Mouse (Mus musculus): Measurements from ENCODE around the gene Cpt1a.
A peak's percentile ranks its signal among the peaks of the same experiment; 100 is the strongest.

Cpt1a gene

DNA sequence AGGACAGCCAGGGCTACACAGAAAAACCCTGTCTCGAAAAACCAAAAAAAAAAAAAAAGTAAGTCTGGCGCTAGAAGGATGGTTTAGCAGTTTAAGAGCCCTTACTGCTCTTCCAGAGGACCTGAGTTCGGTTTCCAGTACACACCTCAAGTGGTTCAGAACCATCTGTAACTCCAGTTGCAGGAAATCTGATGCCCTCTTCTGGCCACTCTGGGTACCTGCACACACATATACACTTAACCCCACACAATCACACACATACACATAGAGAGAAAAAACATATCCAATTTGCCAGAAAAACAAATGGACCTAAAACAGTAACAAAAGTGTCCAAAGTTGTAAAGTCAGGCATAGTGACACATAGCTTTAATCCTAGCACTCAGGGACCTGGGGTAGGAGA lies 43.0 kb downstream of the Cpt1a start:
- no peak for DNase-seq (ENCODE audit: low spot score in 2 of 2)

DNA sequence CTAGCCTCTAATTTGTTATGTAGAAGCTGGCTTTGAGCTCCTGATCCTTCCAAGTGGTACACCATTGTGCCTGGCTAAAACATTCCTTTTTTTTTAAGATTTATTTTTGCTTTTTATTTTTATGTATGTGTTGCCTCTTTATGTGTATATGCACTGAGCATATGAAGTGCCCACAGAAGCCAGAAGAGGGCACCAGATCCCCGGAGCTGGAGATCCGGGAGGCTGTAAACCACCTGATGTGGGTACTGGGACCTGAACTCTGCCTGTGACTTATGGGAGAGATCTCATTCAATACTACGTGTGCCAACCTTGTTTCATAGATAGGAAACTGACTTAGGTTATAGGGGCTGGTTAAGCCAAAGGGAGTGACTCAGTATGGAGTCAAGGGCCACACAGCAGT lies 46.1 kb downstream of the Cpt1a start:
- no peak for DNase-seq (ENCODE audit: low spot score in 2 of 2)

DNA sequence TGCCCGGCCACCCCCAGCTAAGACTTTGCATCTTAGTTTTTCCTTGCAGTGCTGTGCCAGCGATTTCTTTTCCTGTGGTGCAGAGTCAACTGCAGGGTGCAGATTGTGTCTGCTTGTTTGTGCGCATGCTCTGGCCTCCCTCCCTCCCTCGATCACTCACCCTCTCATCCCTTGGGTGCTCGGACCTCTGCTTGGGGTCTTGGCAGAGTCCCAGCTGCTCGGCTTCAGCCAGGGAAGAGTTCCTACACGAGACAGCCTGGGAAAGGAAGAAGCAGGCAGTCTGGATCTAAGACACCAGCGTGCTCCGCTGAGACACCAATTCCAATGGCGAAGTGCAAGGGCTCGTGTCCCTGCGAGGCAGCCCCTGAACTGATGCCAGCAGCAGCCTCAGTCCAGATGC lies 51.2 kb downstream of the Cpt1a start:
- DNase-seq (ENCODE audit: low spot score in 2 of 2) = no peak

DNA sequence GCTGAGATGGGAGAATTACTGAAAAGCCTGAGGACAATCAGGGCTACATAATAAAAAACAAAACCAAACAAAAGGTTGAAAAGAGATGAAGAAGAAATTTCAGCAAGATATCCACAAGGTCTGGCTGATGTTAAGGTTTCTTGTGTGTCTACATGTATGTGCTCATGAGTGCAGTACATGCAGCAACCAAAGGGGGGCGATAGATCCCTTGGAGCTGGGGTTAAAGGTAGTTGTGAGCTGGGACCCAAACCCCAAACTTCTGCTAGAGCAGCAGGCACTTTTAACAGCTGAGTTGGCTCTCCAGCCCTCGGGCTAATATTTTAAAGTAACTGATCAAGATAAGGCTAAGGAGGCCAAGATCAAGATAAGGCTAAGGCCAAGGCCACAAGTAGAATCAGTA lies 51.9 kb downstream of the Cpt1a start:
- DNase-seq (ENCODE audit: low spot score in 2 of 2) = no peak

DNA sequence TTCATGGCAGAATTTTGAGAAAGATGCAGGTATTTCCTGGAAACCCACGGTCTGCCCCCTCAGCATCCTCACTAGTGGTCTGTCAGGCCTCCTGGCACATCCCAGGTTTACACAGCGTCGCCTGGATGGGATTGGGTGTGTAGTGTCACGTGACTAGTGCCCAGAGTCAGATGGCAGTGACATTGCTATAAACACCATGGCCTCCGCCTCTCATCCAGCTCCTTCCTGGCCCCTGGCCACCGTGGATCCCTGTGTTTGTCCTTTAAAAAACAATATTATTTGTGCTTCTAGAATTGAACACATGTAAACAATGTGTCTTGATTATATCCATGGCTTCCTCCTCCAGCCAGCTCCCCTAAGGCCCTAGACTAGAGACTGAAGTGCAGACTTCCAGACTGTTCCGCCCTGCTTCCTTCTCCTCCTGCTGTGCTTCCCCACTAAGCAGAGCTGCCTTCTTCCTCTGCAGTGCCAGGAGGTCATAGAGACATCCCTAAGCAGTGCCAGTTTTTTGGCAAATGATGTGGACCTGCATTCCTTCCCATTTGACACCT lies 53.9 kb downstream of the Cpt1a start:
- DNase-seq (ENCODE audit: low spot score in 2 of 2) = no peak

DNA sequence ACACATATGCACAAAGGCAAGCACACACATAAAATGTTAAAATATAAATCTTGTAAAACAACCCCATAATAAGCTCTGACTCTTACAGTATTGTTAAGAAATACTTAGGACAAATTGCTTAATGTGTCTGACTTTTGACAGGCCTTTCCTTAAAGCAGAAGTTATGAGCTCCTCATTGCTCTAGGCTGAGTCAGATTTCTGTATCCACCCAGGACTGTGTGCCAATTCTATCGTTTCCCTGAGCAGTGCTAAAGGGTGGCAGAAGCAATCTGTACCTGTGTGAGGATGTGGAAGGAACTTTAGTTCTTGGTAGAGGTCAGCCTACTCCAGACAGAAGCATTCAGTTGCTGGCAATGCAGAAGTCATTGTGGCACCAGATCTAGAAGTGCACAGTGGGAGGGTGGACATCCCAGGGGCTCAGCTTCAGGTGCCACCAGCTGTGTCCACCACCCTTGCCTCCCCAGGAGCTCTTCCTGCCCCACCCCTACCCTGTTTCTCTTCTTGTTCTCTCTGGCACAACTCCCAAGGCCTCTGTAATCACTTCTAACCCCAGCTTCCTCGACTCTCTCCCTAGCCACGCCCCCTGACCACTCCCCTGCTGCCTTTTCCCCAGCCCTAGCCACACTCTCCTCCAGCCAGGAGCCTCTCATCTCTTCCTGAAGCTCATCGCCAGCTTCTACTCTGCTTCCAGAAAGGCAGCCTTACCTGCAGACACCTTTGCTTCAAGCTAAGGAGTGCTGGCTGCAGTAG lies 55.0 kb downstream of the Cpt1a start:
- DNase-seq (ENCODE audit: low spot score in 2 of 2) = peak in 1 of 2 experiments; percentile 25

DNA sequence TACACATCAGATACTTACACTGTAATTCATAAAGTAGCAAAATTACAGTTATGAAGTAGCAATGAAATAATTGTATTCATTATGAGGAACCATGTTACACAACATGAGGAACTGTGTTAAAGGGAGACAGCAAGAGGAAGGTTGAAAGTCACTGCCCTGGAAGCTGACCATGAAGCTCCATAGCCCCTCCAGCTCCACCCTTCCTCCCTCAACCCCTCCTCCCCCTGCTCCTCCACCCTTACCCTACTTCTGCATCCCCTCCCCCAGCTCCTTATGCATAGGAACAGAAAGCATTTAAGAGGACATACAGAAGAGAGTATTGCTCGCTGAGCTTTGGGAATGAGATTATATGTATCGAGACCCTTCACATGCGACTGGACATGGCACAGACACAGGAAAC lies 56.5 kb downstream of the Cpt1a start:
- DNase-seq (ENCODE audit: low spot score in 2 of 2) = no peak

DNA sequence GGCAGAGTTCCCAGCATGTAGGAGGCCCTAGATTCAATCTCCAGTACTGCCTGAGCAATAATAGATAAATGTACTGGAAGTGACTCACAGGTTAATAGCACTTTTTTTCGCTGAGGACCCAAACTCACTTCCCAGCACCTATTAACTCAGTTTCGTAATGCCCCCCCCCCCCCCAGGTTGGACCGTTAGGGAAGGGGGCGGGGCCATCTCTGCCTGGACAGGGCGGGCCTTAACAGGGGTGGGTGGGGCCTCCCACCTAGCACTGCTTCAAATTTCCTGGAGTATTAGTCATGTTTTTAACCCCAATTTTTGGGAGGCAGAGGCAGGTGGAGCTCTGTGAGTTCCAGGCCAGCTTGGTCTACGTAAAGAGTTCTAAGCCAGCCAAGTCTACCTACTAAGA lies 65.9 kb downstream of the Cpt1a start:
- DNase-seq (ENCODE audit: low spot score in 2 of 2) = no peak

DNA sequence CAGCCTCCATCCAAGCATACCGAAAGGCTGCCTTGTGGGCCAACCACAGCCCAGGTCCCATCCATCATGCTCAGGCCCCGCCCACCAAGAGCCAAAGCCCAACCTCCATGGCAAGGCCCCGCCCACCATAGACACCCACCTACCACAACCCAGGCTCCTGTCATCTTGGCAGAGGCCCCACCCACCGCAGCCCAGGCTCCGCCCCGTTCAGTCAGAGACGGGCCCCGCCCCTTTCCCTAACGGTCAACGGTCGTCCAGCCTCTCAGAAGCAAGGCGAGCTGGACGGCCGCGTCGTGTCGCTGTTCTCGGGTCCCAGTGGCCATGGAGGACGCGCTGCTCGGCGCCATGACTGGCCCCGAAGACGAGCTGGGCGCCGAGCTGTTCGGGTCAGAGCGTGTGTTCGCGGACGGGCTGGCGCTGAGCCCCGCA lies 66.5 kb downstream of the Cpt1a start, which contains the start of gene Tesmin:
Gene Tesmin (plus strand): TSS at position 229 of the 429 bp plus-strand sequence.
- peak; percentile 90 to 92 for DNase-seq (ENCODE audit: low spot score in 2 of 2)

DNA sequence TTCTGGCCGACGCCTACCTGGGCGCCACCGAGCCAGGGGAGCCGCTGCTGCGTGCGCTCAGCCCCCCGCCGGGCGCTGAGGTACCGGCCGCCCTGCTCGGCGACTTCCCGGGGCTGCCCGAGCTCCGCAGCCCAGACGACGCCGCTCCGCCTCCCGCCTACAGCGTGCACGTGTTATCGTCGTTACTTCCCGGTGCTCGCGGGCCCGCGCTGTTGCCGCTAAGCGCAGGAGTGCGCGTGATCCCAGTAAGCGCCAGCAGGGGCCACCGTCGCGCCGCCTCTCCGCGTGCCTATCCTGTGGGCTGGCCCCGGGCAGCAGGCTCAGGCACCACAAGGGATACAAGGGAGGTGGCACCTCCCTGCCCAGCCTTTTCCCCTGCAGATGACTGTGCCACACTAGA lies 67.0 kb downstream of the Cpt1a start:
- peak; percentile 86 to 92 for DNase-seq (ENCODE audit: low spot score in 2 of 2)

DNA sequence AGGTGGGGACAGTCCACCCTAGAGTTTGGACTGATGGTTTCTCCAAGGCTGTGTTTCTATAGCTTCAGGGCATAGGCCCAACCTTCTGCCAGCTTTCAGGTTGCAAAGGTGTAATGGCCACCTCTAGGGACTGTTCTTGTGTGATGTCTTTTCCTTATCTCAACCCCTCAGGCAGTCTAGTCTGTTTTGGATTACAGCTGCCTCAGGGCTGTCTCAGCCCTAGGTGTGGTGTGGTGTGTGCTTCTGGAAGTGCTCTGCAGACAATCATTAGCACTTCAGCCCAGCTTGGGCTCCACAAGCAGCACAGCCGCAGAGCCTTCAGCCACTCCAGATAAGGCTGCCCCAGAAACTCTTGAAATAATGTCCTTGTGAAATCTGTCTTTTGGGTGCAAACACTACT lies 70.2 kb downstream of the Cpt1a start:
- DNase-seq (ENCODE audit: low spot score in 2 of 2) = no peak

DNA sequence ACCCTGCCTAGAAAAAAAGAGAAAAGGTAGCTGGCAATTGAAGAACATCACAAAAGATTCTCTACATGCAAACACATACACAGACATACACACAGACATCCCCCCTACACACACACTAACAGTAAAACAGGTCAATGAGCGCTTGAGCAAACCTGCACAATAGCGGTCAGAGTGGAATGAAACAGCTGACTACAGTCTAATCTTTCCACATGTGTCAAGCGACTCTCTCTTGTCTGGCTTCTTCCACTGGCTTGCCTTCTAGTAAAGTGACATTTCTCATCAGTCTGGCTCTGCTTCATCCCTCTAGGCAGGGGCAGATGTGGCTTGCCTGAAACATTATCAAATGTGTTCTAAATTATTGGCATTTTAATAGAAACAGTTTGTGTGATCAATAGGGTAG lies 72.1 kb downstream of the Cpt1a start:
- DNase-seq (ENCODE audit: low spot score in 2 of 2) = no peak

DNA sequence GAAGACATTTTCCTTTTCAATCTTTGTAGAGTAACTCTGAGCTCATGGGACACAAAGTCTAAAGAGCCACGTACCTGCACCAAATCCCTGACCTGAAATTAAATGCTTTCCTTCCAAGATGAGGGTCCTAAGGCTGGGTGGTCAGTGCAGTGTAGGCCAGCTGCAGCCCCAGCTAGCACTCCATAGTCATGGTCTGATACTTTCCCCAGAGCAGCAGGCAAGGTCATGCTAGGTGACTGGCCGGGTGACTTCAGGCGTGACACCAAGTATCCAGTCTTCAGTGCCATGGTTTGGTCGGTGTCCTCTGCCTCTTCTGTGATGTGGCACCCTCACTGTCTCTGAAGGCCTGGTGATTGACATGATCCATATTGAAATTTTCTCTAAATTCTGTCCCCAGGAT lies 77.9 kb downstream of the Cpt1a start:
- no peak for DNase-seq (ENCODE audit: low spot score in 2 of 2)

DNA sequence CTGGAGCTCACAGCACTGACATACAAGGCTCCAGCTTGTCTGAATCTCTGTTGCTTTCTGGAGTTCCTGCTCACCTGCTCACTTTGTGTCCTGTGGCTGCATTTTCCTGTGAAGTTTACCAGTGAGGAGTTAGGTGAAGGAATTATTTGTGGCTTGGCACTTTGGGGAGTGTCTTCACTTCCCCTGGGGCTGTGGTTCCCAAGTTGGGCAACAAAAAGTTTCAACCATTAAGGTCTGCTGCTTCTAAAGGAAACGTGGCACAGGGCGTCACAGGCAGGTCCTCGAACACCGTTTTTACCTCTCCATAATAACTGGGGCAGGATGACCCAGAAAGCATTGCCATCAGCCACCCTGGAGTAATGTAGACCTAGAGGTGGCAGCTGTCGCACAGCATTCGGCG lies 79.4 kb downstream of the Cpt1a start:
- DNase-seq (ENCODE audit: low spot score in 2 of 2) = no peak

DNA sequence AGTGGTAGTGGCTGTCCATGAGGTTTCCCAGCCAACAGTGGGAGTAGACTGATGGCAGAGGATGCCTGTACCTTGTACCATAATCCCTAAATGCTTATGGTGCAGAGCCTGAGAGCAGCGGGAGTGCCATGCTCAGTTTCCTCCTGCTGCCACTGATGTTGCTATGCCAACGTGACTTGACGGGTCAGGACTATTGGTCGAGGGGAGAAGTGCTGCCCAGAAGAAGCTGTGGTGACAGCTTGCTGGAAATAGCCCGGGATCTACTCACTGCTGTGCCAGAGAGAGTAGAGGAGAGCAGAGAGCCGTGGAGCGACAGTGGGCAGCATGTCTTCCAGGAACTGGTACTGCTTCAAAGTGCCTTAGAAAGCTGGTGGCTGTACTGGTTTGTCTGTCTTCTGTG lies 79.8 kb downstream of the Cpt1a start:
- DNase-seq (ENCODE audit: low spot score in 2 of 2) = no peak

DNA sequence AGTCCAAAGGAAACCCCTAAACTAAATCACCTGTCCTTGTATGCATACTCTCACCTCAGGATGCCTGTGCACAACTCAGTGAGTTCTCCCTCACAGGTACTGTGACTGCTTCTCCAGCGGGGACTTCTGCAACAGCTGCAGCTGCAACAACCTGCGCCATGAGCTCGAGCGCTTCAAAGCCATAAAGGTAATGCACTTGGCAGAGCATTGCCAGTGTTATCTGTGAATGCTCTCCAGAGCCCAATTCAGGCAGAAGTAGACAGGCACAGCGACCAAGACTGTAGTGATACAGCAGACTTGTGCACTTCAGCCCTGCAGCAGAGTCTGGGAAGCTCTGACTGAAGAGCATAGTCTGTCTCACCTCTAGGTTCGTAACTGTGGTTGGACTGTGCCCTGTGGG lies 80.3 kb downstream of the Cpt1a start:
- DNase-seq (ENCODE audit: low spot score in 2 of 2) = no peak

DNA sequence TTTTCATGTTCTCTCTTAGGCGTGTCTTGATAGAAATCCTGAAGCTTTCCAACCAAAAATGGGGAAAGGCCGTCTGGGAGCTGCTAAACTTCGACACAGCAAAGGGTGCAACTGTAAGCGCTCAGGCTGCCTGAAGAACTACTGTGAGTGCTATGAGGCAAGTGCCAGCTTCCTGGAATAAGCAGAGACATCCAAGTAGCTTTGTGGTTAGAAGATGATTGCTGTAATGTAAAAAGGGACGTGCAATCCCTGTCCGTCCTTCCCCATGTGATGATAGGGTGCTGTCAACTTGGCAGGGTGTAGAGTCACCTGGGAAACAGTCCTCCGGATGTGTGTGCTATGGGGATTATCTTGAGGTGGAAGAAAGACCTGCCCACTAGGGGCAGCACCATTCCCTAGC lies 81.9 kb downstream of the Cpt1a start:
- no peak for DNase-seq (ENCODE audit: low spot score in 2 of 2)

DNA sequence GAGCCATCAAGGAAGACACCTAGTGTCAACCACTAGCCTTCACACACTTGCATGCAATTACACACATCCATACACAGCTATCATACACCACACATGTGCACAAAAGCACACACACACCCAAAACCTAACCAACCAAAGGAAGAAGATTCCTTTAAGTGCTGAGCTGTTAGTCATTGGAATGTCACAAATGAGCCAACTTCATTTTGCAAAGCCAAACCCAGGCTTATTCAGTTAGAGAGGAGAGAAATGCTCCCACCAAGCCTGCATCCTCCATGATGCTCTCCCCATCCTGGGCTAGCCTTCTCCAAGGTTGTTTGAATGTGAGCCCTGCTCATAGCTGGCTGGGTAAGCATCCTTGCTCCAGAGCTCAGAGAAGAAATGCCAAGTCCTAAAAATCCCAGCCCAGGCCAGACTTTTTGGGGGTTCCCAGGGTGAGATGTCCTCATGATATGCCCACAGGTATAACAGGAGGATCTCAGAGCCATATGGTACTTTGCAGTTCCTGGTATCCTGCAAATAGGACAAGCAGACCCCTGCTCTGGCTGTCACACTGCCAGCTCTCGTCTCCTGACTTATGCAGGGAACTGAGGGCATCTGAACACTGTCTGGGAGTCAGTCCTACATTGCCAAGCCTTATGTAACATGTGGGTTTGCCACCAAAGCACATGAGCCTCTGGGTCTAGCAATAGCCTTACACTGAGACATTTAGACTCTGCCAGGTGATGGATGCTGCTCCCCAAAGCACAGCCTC lies 83.6 kb downstream of the Cpt1a start:
- no peak for DNase-seq (ENCODE audit: low spot score in 2 of 2)

DNA sequence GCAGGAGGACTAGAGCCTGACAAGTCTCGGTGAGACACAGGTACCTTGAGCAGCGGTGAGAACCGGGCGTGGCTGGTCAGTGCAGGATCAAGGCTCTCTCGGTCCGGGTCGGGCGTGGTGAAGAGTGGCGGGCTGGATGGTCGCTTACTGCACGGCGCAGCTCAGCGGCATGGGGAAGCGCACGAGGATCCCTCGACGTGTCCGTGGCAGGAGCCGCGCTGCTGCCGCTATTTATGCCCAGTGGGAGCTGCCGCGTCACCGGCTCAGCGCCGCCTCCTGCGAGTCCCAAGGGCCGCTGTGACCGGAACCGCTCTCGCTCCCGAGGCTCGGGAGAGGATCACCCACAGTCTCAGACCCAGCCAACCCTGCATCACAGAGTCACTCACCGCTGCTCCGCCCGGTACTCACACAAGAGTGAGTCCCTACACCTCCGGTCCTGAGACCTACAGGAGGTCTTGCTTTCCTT lies 92.2 kb downstream of the Cpt1a start, which contains the start of gene Gal:
Gene Gal (minus strand): TSS at position 277 of the 466 bp plus-strand sequence.
- DNase-seq (ENCODE audit: low spot score in 2 of 2) = no peak

DNA sequence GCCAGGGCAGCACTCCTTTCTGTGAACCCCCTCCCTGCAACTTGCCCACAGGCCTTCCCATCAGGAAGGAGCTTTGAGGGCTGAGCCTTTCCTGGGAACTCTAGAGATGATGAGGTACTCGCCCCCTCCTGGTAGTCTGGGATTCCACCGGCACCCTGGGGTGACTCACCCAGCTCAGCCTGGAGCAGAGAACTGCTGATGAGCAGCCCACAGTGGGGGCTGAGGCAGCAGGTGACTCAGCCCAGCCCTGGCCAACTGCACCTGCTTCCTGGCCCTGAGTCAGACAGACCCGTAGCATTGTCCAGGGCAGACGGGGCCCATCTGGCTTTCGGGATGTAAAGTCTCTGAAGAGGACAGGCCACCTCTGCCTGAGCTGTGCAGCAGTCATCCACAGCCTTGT lies 97.1 kb downstream of the Cpt1a start:
- DNase-seq (ENCODE audit: low spot score in 2 of 2) = no peak

DNA sequence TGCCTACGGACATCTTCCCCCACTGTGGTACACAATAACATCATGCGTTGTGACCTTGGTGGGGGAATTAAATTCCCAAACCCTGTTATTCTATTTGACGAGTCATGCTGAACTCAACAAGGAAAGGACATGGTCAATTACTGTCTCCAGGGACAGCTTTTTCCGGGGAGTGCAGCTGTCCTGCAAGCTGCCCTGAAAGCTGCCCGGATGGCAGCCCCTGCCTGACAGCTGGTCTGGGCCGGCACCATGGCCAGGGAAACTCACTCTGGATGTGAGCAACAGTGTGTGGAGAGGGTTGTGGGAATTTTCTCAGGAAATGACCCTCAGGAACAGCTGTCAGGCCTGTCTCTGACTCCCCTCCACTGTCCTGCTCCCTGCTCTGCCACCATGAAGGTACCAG lies 100.4 kb downstream of the Cpt1a start:
- DNase-seq (ENCODE audit: low spot score in 2 of 2) = no peak

DNA sequence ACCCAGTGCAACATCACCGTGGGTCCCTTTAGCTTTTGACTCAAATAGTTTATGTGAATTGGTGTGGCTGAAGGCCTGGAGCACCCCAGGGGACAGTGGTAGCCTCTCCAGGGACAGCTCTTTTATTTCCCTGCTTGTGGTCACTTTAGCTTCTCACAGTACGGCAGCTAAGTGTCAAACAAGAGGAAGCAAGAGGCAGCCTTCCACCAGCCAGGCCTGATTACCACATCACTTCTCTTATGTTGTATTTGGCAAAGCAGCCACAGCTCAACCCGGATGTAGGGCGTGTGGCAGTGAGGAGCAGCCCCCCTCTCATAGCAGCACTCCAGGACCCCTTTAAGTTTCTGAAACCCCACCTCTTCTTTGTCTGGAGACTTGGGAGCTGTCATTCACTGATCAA lies 100.8 kb downstream of the Cpt1a start:
- no peak for DNase-seq (ENCODE audit: low spot score in 2 of 2)

DNA sequence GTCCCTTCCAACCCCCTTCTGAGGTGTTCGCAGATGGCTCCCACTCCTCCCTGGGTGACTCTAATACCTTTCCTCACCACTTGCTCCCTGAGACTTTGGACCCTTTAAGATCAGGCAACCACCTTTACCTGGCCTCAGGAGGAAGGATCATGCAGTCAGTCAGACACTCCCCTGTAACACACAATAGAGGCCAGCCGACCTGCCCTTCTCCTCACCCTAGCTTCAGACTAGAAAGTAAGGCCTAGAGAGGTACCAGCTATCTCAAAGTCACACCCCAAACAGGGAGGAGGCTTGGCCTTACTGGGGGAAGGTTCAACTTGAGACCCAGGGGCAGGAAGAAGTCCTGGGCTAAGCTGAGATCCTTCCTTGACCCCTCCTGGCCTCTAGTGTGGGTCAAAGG lies 102.1 kb downstream of the Cpt1a start:
- DNase-seq (ENCODE audit: low spot score in 2 of 2) = no peak

Data from urinary bladder, postnatal 4 days (tissue).